Mouse (Mus musculus) lung, embryonic 14.5 days (tissue): ENCODE measurements at regions not wholly inside any gene's neighbourhood (a gene's known extent, or its start where the extent isn't known, plus 50 kb on each side); places are given as distances from the start of the nearest gene placed in this dataset.

Experiments used
- ATAC-seq: fragments of 200-750 bp; cut with Nextera tagmentation; 2 replicates; pipeline ENCODE4 v1.8.0; 2017; ENCODE audit warnings: mild to moderate bottlenecking, moderate TSS enrichment, moderate library complexity; ENCODE audit not compliant: insufficient read depth
- DNase-seq: peaks from one replicate; pipeline ENCODE4 v3.0.0-alpha.2; 2015
- H3K27ac ChIP-seq: fragments of 300-500 bp; sonication (generic); 2 replicates; pipeline ENCODE4 v1.5.1; 2014; ENCODE audit warnings: low read depth, mild to moderate bottlenecking, moderate library complexity
- H3K27me3 ChIP-seq: fragments of 300-500 bp; sonication (generic); 2 replicates; pipeline ENCODE4 v1.6.1; 2014; ENCODE audit warnings: low read length, control low read depth; ENCODE audit not compliant: insufficient read depth
- H3K36me3 ChIP-seq: fragments of 300-500 bp; sonication (generic); 2 replicates; pipeline ENCODE4 v1.6.1; 2014; ENCODE audit warnings: control low read depth; ENCODE audit not compliant: insufficient read depth
- H3K4me1 ChIP-seq: fragments of 300-500 bp; sonication (generic); 2 replicates; pipeline ENCODE4 v1.6.1; 2014; ENCODE audit warnings: antibody characterized with exemption, control low read depth; ENCODE audit not compliant: insufficient read depth
- H3K4me2 ChIP-seq: fragments of 300-500 bp; sonication (generic); 2 replicates; pipeline ENCODE4 v1.6.1; 2014; ENCODE audit warnings: mild to moderate bottlenecking
- H3K4me3 ChIP-seq: fragments of 300-500 bp; sonication (generic); 2 replicates; pipeline ENCODE4 v1.5.1; 2014; ENCODE audit warnings: low read depth, low read length
- H3K9ac ChIP-seq: fragments of 300-500 bp; sonication (generic); 2 replicates; pipeline ENCODE4 v1.6.1; 2014
- H3K9me3 ChIP-seq: fragments of 300-500 bp; sonication (generic); 2 replicates; pipeline ENCODE4 v1.6.1; 2016; ENCODE audit warnings: low read depth, low read length, control low read depth
- CTCF ChIP-seq: IDR thresholded peaks from 2 replicates; pipeline ENCODE4 v1.5.1; 2016; ENCODE audit warnings: antibody characterized with exemption, low read depth
- WGBS: fragments of 180-500 bp; shearing (Covaris S2); extraction: QIAGEN DNeasy Blood & Tissue Kit; methylation state at CpG from one replicate; pipeline ENCODE4 v1.1.7; 2014; 5-methylcytosine and 5-hydroxymethylcytosine counted together

- no peak for ATAC-seq
- no peak for DNase-seq
- H3K4me3 ChIP-seq = no peak overlapping the region
- H3K4me1 ChIP-seq = no peaks in the 10 kb centered on the region
- TF ChIP-seq CTCF = no peak
- H3K36me3 ChIP-seq = no peaks in the 10 kb centered on the region
- 28% methylated on average over 1 of the region's 1 CpGs for WGBS
- H3K9ac ChIP-seq = no peak overlapping the region
- H3K27ac ChIP-seq = no peak overlapping the region
- H3K9me3 ChIP-seq = no peaks in the 10 kb centered on the region
- no peak overlapping the region for H3K4me2 ChIP-seq
- no peaks in the 10 kb centered on the region for H3K27me3 ChIP-seq
Observed at GRCm38 (mm10) chr13:52013182-52013581, 166.7 kb downstream of the Gadd45g start.

- H3K9me3 ChIP-seq = no peaks in the 10 kb centered on the region
- no peak overlapping the region for H3K9ac ChIP-seq
- H3K4me2 ChIP-seq = no peak overlapping the region
- no peaks in the 10 kb centered on the region for H3K4me1 ChIP-seq
- whole genome bisulfite sequencing = 61% methylated on average over 2 of the region's 2 CpGs
- H3K27ac ChIP-seq = no peak overlapping the region
- no peaks in the 10 kb centered on the region for H3K36me3 ChIP-seq
- TF ChIP-seq CTCF = no peak
- H3K4me3 ChIP-seq = no peak overlapping the region
- H3K27me3 ChIP-seq = no peaks in the 10 kb centered on the region
- ATAC-seq (no peak), DNase-seq (no peak)
Observed at GRCm38 (mm10) chr13:52013757-52014156, 167.3 kb downstream of the Gadd45g start.

GRCm38 (mm10) chr13:52014566-52014965 is 168.1 kb downstream of the Gadd45g start:
- WGBS = 65% methylated on average over 7 of the region's 7 CpGs
- no peaks in the 10 kb centered on the region for H3K4me1 ChIP-seq
- H3K27ac ChIP-seq = no peak overlapping the region
- H3K4me3 ChIP-seq = no peak overlapping the region
- no peaks in the 10 kb centered on the region for H3K27me3 ChIP-seq
- no peak for DNase-seq
- H3K9me3 ChIP-seq = no peaks in the 10 kb centered on the region
- ATAC-seq = no peak
- no peak for TF ChIP-seq CTCF
- no peak overlapping the region for H3K4me2 ChIP-seq
- no peaks in the 10 kb centered on the region for H3K36me3 ChIP-seq
- no peak overlapping the region for H3K9ac ChIP-seq

GRCm38 (mm10) chr13:52015066-52015465 is 168.6 kb downstream of the Gadd45g start:
- no peak for ATAC-seq
- H3K36me3 ChIP-seq = no peaks in the 10 kb centered on the region
- no peaks in the 10 kb centered on the region for H3K4me1 ChIP-seq
- H3K27ac ChIP-seq = no peak overlapping the region
- no peaks in the 10 kb centered on the region for H3K27me3 ChIP-seq
- WGBS = 19% methylated on average over 4 of the region's 4 CpGs
- no peaks in the 10 kb centered on the region for H3K9me3 ChIP-seq
- H3K4me3 ChIP-seq = no peak overlapping the region
- no peak for TF ChIP-seq CTCF
- H3K4me2 ChIP-seq = no peak overlapping the region
- no peak for DNase-seq
- no peak overlapping the region for H3K9ac ChIP-seq

- Histone ChIP-seq H3K9me3 (no peaks in the 10 kb centered on the region), H3K27me3 (no peaks in the 10 kb centered on the region), H3K4me3 (no peak overlapping the region), H3K36me3 (no peaks in the 10 kb centered on the region), H3K27ac (no peak overlapping the region), H3K4me1 (no peaks in the 10 kb centered on the region), H3K9ac (no peak overlapping the region), H3K4me2 (no peak overlapping the region; the same call in 1 of the 2 replicates)
- 18% methylated on average over 5 of the region's 5 CpGs for whole genome bisulfite sequencing
- no peak for DNase-seq
- no peak for ATAC-seq
- TF ChIP-seq CTCF = no peak
Observed at GRCm38 (mm10) chr13:52015496-52015895, 169.0 kb downstream of the Gadd45g start.

GRCm38 (mm10) chr13:52017598-52018190 is 171.2 kb downstream of the Gadd45g start:
- ATAC-seq = no peak
- 56% methylated on average over 11 of the region's 11 CpGs for WGBS
- H3K4me2 ChIP-seq = no peak overlapping the region
- H3K27ac ChIP-seq = no peak overlapping the region
- no peaks in the 10 kb centered on the region for H3K27me3 ChIP-seq
- TF ChIP-seq CTCF = no peak
- H3K9me3 ChIP-seq = no peaks in the 10 kb centered on the region
- H3K4me3 ChIP-seq = no peak overlapping the region
- H3K9ac ChIP-seq = no peak overlapping the region
- no peak for DNase-seq
- peaks cover 8% of the 10 kb centered on the region; the same call in 1 of the 2 replicates for H3K4me1 ChIP-seq
- H3K36me3 ChIP-seq = no peaks in the 10 kb centered on the region

- ATAC-seq = no peak
- Histone ChIP-seq H3K27me3 (no peaks in the 10 kb centered on the region), H3K36me3 (no peaks in the 10 kb centered on the region), H3K9ac (no peak overlapping the region), H3K9me3 (no peaks in the 10 kb centered on the region), H3K4me2 (no peak overlapping the region), H3K27ac (no peak overlapping the region), H3K4me1 (peaks cover 14% of the 10 kb centered on the region; the same call in 1 of the 2 replicates), H3K4me3 (no peak overlapping the region)
- DNase-seq = no peak
- TF ChIP-seq CTCF = no peak
- WGBS = 80% methylated on average over 8 of the region's 8 CpGs
Observed at GRCm38 (mm10) chr13:52019647-52020046, 173.2 kb downstream of the Gadd45g start.
